Mouse (Mus musculus): ENCODE results near the gene Gm20696. TPM values are rescaled to one million over a fixed set of nuclear protein-coding genes. Genes with fewer than 3 reads are reported as not detected.

The Gm20696 gene
- polyA plus RNA-seq, 1 experiment from 2014 or later = 2.6 TPM

- H3K9ac ChIP-seq = no peak overlapping the region
- peaks cover 12% of the 10 kb centered on the region; the same call in 1 of the 2 replicates for H3K36me3 ChIP-seq
- no peak overlapping the region for H3K4me3 ChIP-seq
- no peak overlapping the region for H3K4me2 ChIP-seq
- H3K27ac ChIP-seq (ENCODE audit: poor library complexity, severe bottlenecking) = no peak overlapping the region
- peaks cover 29% of the 10 kb centered on the region for H3K4me1 ChIP-seq (replicated peaks)
- no peaks in the 10 kb centered on the region for H3K27me3 ChIP-seq (replicated peaks)
- ATAC-seq (ENCODE audit: insufficient number of reproducible peaks, low FRiP score) = no peak
- WGBS = 72% methylated on average over 6 of the region's 6 CpGs
- H3K9me3 ChIP-seq (replicated peaks) = no peaks in the 10 kb centered on the region
Observed at GRCm38 (mm10) chr6:99436371-99436770, 230.2 kb downstream of the Gm20696 start.

DNA sequence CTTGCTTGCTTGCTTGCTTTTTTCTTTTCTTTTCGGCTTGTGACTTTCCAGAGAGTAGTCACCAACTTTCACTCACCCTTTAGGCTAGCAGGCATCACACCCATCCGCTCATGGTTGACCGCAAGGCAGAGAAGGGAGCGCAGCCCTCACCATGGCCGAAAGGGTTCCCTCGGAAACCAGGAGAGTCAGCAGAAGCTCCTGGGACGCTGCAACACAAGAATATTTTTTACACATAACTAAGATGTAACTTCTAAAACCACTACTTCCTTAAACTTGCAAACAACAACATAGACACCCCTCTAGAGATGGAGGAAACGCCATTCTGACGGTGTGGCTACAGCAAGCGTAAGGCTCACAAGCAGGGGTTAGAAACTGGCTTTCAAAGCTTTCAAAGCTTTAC, 231.5 kb downstream of the Gm20696 start:
- WGBS = 93% methylated on average over 10 of the region's 10 CpGs

DNA sequence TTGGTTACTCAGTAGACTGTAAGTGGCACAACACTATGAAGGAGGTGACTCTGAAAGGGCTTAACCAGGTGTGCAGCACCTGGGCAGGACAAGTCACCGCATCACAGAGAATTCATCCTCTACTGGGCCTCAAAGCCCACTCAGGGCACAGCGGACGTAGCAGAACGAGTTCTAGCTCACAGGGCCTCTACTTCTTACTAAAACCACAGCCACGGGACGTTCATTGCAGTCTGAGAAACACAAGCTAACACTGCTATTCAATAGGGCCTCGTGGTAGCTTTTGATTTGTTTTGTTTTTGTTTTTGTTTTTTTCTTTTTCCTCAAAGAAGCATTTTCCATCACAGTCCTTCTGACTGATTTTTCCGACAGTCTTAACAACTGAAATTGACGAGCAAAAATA, 233.6 kb downstream of the Gm20696 start:
- Histone ChIP-seq H3K9me3 (replicated peaks) (no peaks in the 10 kb centered on the region), H3K27me3 (replicated peaks) (no peaks in the 10 kb centered on the region), H3K4me3 (no peak overlapping the region), H3K36me3 (peaks cover 12% of the 10 kb centered on the region; the same call in 1 of the 2 replicates), H3K4me1 (replicated peaks) (no peaks in the 10 kb centered on the region), H3K27ac (ENCODE audit: poor library complexity, severe bottlenecking) (no peak overlapping the region), H3K9ac (no peak overlapping the region), H3K4me2 (no peak overlapping the region)
- WGBS = 88% methylated on average over 9 of the region's 9 CpGs
- no peak for ATAC-seq (ENCODE audit: insufficient number of reproducible peaks, low FRiP score)

More for the DNA sequence above, 231.5 kb downstream of the Gm20696 start:
- no peak overlapping the region for H3K4me2 ChIP-seq
- peaks cover 17% of the 10 kb centered on the region for H3K4me1 ChIP-seq (replicated peaks)
- H3K4me3 ChIP-seq = no peak overlapping the region
- no peak overlapping the region for H3K27ac ChIP-seq (ENCODE audit: poor library complexity, severe bottlenecking)
- H3K9ac ChIP-seq = no peak overlapping the region
- no peak for ATAC-seq (ENCODE audit: insufficient number of reproducible peaks, low FRiP score)
- no peaks in the 10 kb centered on the region for H3K9me3 ChIP-seq (replicated peaks)
- H3K36me3 ChIP-seq = peaks cover 12% of the 10 kb centered on the region; the same call in 1 of the 2 replicates
- no peaks in the 10 kb centered on the region for H3K27me3 ChIP-seq (replicated peaks)

GRCm38 (mm10) chr6:99431941-99432340, 234.7 kb downstream of the Gm20696 start:
- H3K9ac ChIP-seq = no peak overlapping the region
- H3K27me3 ChIP-seq (replicated peaks) = no peaks in the 10 kb centered on the region
- H3K36me3 ChIP-seq = peaks cover 12% of the 10 kb centered on the region; the same call in 1 of the 2 replicates
- 63% methylated on average over 4 of the region's 4 CpGs for WGBS
- no peaks in the 10 kb centered on the region for H3K4me1 ChIP-seq (replicated peaks)
- no peak overlapping the region for H3K27ac ChIP-seq (ENCODE audit: poor library complexity, severe bottlenecking)
- H3K4me3 ChIP-seq = no peak overlapping the region
- no peaks in the 10 kb centered on the region for H3K9me3 ChIP-seq (replicated peaks)
- ATAC-seq (ENCODE audit: insufficient number of reproducible peaks, low FRiP score) = no peak
- H3K4me2 ChIP-seq = no peak overlapping the region

GRCm38 (mm10) chr6:99430560-99430959, 236.0 kb downstream of the Gm20696 start:
- Histone ChIP-seq H3K27me3 (replicated peaks) (no peaks in the 10 kb centered on the region), H3K4me2 (no peak overlapping the region), H3K9ac (no peak overlapping the region), H3K4me3 (no peak overlapping the region), H3K27ac (ENCODE audit: poor library complexity, severe bottlenecking) (no peak overlapping the region), H3K9me3 (replicated peaks) (no peaks in the 10 kb centered on the region), H3K36me3 (peaks cover 12% of the 10 kb centered on the region; the same call in 1 of the 2 replicates), H3K4me1 (replicated peaks) (no peaks in the 10 kb centered on the region)
- WGBS = 91% methylated on average over 14 of the region's 14 CpGs
- ATAC-seq (ENCODE audit: insufficient number of reproducible peaks, low FRiP score) = no peak

- no peaks in the 10 kb centered on the region for H3K27me3 ChIP-seq (replicated peaks)
- H3K9ac ChIP-seq = no peak overlapping the region
- H3K4me1 ChIP-seq (replicated peaks) = no peaks in the 10 kb centered on the region
- no peaks in the 10 kb centered on the region for H3K9me3 ChIP-seq (replicated peaks)
- no peak overlapping the region for H3K4me3 ChIP-seq
- H3K36me3 ChIP-seq = peaks cover 6% of the 10 kb centered on the region; the same call in 1 of the 2 replicates
- H3K27ac ChIP-seq (ENCODE audit: poor library complexity, severe bottlenecking) = no peak overlapping the region
- ATAC-seq (ENCODE audit: insufficient number of reproducible peaks, low FRiP score) = no peak
- 75% methylated on average over 16 of the region's 16 CpGs for WGBS
- H3K4me2 ChIP-seq = no peak overlapping the region
Observed at GRCm38 (mm10) chr6:99429378-99430131, 237.0 kb downstream of the Gm20696 start.

DNA sequence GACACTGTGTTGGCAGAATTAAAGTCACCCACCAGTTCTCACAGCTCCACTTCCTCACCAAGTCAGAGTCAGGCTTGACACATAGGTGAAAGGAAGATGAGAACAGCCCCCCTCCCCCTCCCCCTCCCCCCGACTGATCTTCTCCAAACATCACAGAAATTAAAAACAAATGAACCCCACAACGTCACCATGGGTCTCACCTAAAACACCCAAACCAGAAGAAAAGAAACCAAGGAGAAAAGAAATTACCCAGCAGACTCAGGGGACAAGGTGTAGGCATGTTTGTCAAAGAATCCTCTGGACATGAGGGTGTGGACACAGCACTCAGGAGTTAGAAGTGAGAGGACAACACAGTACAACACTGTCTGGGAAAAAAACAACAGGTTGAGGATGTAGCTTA, 237.6 kb downstream of the Gm20696 start:
- Histone ChIP-seq H3K9ac (no peak overlapping the region), H3K27me3 (replicated peaks) (no peaks in the 10 kb centered on the region), H3K9me3 (replicated peaks) (no peaks in the 10 kb centered on the region), H3K4me1 (replicated peaks) (no peaks in the 10 kb centered on the region), H3K36me3 (peaks cover 3% of the 10 kb centered on the region; the same call in 1 of the 2 replicates), H3K4me3 (no peak overlapping the region), H3K27ac (ENCODE audit: poor library complexity, severe bottlenecking) (no peak overlapping the region), H3K4me2 (no peak overlapping the region)
- WGBS = 80% methylated on average over 2 of the region's 2 CpGs
- no peak for ATAC-seq (ENCODE audit: insufficient number of reproducible peaks, low FRiP score)

GRCm38 (mm10) chr6:99427301-99427700, 239.3 kb downstream of the Gm20696 start:
- H3K4me2 ChIP-seq = no peak overlapping the region
- H3K27ac ChIP-seq (ENCODE audit: poor library complexity, severe bottlenecking) = no peak overlapping the region
- no peaks in the 10 kb centered on the region for H3K9me3 ChIP-seq (replicated peaks)
- no peaks in the 10 kb centered on the region for H3K36me3 ChIP-seq
- no peaks in the 10 kb centered on the region for H3K27me3 ChIP-seq (replicated peaks)
- no peak overlapping the region for H3K9ac ChIP-seq
- no peak overlapping the region for H3K4me3 ChIP-seq
- H3K4me1 ChIP-seq (replicated peaks) = no peaks in the 10 kb centered on the region
- 81% methylated on average over 4 of the region's 4 CpGs for WGBS
- no peak for ATAC-seq (ENCODE audit: insufficient number of reproducible peaks, low FRiP score)

- ATAC-seq (ENCODE audit: insufficient number of reproducible peaks, low FRiP score) = no peak
- Histone ChIP-seq H3K9me3 (replicated peaks) (no peaks in the 10 kb centered on the region), H3K27me3 (replicated peaks) (no peaks in the 10 kb centered on the region), H3K27ac (ENCODE audit: poor library complexity, severe bottlenecking) (no peak overlapping the region), H3K36me3 (no peaks in the 10 kb centered on the region), H3K9ac (no peak overlapping the region), H3K4me3 (no peak overlapping the region), H3K4me2 (no peak overlapping the region), H3K4me1 (replicated peaks) (no peaks in the 10 kb centered on the region)
- 72% methylated on average over 3 of the region's 3 CpGs for WGBS
Observed at GRCm38 (mm10) chr6:99425044-99425443, 241.6 kb downstream of the Gm20696 start.

GRCm38 (mm10) chr6:99420666-99421065, 245.9 kb downstream of the Gm20696 start:
- ATAC-seq (ENCODE audit: insufficient number of reproducible peaks, low FRiP score) = no peak
- Histone ChIP-seq H3K4me1 (replicated peaks) (no peaks in the 10 kb centered on the region), H3K9ac (no peak overlapping the region), H3K4me3 (no peak overlapping the region), H3K27ac (ENCODE audit: poor library complexity, severe bottlenecking) (no peak overlapping the region), H3K27me3 (replicated peaks) (no peaks in the 10 kb centered on the region), H3K36me3 (no peaks in the 10 kb centered on the region), H3K9me3 (replicated peaks) (no peaks in the 10 kb centered on the region), H3K4me2 (no peak overlapping the region)
- WGBS = 81% methylated on average over 8 of the region's 8 CpGs

DNA sequence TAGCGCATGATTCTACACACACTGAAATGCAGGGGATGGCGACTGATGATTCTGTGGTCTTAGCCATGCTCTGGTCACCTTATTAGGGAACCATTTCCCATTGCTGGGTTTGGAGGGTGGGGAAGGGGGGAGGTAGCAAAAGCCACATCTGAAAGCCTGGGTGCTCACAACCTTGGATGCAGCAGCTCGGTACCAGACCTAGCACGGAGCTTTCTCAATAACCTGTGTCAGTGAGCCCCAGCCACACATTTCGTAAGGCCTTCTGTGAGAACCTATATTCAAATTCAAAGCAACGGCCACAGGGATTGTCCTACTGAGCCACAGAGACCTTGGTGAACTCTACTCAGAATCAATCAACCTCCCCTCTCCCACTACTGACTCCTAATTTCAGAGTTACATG, 254.0 kb downstream of the Gm20696 start:
- H3K27ac ChIP-seq (ENCODE audit: poor library complexity, severe bottlenecking) = no peak overlapping the region
- H3K36me3 ChIP-seq = no peaks in the 10 kb centered on the region
- H3K4me1 ChIP-seq (replicated peaks) = peaks cover 13% of the 10 kb centered on the region
- H3K4me2 ChIP-seq = no peak overlapping the region
- ATAC-seq (ENCODE audit: insufficient number of reproducible peaks, low FRiP score) = no peak
- no peak overlapping the region for H3K9ac ChIP-seq
- H3K27me3 ChIP-seq (replicated peaks) = no peaks in the 10 kb centered on the region
- no peak overlapping the region for H3K4me3 ChIP-seq
- H3K9me3 ChIP-seq (replicated peaks) = no peaks in the 10 kb centered on the region
- 90% methylated on average over 6 of the region's 6 CpGs for WGBS

DNA sequence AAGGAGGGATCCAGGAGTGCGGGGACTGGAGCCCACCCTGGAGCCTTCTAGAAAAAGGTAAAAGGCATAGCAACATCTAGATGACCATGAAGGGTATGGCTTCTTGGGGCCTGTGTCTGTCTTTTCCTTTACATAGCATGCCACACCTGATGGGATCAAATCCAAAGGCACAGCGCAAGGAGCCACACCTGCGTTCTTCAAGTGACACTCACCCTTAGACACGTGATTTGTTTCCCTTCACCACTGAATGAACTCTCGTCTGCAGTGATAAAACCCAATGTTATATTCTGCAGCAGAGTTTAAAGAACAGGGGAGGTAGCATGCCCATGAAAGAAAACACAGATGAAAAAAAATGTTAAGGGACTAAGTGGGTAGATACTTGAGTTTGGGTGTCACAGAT, 257.0 kb downstream of the Gm20696 start:
- Histone ChIP-seq H3K9ac (no peak overlapping the region), H3K4me2 (no peak overlapping the region), H3K36me3 (no peaks in the 10 kb centered on the region), H3K4me1 (replicated peaks) (peaks cover 17% of the 10 kb centered on the region), H3K4me3 (no peak overlapping the region), H3K9me3 (replicated peaks) (no peaks in the 10 kb centered on the region), H3K27ac (ENCODE audit: poor library complexity, severe bottlenecking) (no peak overlapping the region), H3K27me3 (replicated peaks) (no peaks in the 10 kb centered on the region)
- 77% methylated on average over 5 of the region's 5 CpGs for WGBS
- ATAC-seq (ENCODE audit: insufficient number of reproducible peaks, low FRiP score) = no peak
